Mouse (Mus musculus): Measurements from ENCODE around the gene C1qc. TPM values are rescaled to one million over a fixed set of nuclear protein-coding genes. Genes with fewer than 3 reads are reported as not detected.

Gene C1qc
- total RNA-seq (2021): 10 to 100 TPM; 10.9 to 13.3 TPM
- long read RNA-seq, experiment 1, transcript C1qc-201 (3 exons, 1,203 nt): major isoform, 18 of 22 reads
- long read RNA-seq, experiment 1, partial matches to known transcripts: 0 of 22 reads
- long read RNA-seq, experiment 1, other reads (novel, unspliced or antisense): 4 of 22 reads
- long read RNA-seq, experiment 2, transcript C1qc-201 (3 exons, 1,203 nt): major isoform, 24 of 31 reads
- long read RNA-seq, experiment 2, partial matches to known transcripts: 6 of 31 reads
- long read RNA-seq, experiment 2, other reads (novel, unspliced or antisense): 1 of 31 reads

DNA sequence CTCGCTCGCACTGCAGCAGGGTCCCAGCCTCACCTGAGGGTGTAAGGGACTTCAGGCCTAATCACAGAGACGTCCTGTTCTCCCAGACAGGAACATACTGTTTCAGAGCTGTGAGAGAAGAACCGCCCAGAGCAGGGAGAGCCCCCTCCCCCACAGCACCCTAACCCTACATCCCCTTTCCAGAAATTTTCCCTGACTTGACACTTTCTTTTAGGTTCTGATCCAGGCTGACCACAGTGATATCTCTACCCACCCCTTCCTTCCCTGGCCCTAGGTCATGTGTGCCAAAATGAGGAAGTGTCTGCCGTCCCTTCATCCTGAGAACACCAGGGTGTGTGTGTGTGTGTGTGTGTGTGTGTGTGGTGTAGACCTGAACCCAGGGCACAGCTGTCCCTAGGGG is at the start of gene C1qc:
Gene C1qc, minus strand, starts transcription at position 255 of the 400 bp plus-strand sequence.
- peak; percentile 30 for DNase-seq

DNA sequence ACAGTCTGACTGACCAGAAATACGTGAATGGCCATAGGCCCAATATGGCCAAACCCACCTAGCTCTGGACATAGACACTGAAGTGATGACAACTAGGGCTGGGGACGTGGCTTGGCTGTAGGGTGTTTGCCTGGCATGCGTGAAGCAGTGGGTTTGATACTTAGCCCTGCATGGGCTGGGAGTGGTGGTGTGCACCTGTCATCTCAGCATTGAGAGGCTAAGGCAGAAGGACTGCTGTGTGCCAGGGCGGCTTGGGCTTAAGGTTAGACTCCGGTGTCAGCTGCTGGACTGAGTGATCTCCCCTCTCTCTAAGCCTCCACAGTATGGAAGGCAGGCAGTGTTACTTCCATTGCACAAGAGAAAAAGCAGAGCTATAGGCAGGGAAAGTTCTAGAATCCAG is 45.1 kb upstream of the C1qc start:
- no peak for DNase-seq

DNA sequence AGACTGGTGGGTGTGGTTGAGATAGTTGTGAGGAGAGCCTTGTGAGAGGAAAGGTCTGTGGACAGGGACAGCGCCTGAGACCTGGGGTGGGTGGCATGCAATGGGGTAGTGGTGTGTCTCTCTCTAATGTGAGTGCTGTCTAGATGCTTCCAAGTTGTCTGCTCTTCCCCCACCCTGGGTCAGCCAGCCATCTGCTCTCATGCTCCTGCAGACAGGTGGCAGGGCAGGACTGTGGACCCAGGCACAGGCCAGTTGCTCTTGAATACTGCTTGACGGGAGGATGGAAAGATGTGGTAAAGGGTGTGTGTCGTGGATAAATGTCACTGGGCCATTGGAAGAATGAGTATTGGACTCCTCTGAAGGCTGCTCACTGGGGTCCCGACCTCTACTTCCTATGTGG is 44.5 kb upstream of the C1qc start:
- no peak for DNase-seq

DNA sequence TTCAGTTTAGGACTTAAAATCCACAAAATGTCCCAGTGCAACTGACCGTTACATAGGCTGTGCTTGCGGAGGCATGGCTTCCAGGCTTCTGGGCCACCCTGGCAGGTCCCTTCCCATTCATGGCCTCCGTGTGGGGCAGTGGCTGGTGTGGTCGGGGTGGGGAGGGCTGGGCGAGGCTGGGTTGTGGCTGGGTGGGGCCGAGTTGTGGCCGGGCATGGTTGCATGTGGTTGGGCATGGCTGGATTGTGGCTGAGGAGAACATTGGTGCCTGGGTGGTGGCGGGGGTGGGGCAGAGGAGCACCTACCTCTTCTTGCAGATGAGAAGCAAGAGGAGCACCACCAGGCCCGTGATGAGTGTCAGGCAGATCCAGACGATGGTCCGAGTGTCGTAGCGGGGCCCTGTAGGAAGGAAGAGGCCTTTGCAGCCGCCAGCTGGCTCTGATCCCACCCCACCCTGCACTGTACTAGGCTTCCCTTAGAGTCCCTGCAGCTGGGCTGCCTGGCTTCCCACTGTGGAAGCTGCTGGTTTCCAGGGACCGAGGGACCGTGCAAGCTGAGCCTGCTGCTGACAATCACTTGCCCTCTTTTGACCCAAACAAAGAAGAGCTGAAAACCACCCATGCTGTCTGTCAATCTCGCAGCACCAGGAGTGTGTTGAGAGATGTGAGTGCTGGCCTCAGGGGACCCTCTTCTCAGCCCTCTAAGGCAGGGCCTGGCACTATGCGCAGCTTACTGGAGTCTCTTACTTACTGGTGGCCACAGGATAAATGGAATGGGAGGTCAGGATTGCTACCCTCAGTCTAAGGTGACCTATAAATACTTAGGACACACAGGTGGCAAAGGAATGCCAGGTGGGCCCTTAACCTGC is 42.1 kb upstream of the C1qc start:
- no peak for DNase-seq

DNA sequence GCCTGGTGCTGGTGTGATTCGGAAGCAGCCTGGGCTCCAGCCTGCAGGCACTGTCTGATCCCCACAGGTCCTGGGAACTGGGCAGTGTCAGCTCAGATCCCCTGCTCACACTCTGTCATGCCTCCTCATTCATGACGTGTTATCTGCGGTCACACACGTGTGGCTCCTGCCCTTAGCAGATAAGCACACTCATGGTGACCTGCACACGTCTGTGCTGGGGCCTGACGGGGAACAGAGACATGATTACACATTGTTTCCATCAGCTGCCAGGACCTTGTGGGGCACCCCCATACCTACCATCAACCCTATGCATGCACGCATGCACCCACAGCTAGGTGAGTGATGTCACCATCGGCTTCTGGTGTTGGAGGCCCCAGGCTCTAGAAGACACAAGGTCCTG is 37.6 kb upstream of the C1qc start:
- no peak for DNase-seq

DNA sequence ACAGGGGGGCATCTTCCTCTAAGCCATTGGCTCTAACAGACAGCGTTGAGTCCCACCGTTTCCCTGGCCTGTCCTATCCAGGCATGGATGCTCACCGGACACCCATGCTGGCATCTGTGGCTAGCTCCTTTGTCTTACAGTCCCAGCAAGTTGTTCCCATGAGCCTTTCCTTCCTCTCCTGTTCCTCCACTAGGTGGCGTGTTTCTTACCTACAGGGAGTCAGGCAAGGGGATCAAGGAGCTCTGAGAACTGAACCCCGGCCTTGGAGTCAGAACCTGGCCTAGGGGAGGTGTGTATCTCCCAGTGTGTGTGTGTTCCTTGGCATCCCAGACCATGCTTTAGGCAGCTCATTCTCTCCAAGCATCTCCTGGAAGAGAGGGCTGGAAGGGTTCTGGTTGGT is 36.1 kb upstream of the C1qc start:
- DNase-seq: no peak

DNA sequence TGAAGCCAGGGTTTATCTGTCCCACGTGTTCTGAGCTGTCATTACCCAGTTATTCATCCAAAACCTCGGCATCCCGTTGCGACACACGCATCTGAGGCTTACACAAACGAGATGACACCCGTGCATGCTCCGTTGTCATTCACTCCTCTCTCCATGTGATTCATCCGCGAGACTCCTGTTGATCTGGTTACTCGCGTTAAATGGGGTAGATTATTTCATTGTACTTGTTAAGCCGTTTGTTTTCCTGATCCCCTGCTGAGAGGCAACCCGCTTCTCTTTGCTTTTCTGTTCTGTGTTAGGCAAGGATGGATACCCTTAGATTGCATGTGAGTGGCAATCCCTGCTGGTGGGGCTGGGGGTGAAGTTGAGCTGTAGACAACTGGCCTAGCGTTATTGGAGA is 32.9 kb upstream of the C1qc start:
- DNase-seq: no peak

DNA sequence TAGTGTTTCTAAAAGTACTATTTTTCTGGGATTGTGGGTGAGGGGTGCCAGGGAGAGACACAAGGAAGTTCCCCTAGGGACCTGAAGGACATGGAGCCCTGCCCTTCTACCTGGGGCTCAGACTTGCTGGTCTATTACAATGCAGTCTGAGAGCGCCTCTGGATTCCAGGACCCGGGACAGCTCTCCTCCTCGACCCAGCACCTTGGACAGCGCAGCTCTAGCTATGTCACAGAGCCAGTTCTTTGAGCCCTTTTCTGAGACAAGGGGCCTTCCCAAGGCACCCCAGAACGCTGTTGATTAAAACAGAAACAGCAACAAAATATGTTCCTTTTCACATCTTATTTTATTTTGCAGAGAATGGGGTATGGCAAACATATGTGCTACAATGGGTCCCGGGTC is 31.7 kb upstream of the C1qc start:
- DNase-seq: no peak

DNA sequence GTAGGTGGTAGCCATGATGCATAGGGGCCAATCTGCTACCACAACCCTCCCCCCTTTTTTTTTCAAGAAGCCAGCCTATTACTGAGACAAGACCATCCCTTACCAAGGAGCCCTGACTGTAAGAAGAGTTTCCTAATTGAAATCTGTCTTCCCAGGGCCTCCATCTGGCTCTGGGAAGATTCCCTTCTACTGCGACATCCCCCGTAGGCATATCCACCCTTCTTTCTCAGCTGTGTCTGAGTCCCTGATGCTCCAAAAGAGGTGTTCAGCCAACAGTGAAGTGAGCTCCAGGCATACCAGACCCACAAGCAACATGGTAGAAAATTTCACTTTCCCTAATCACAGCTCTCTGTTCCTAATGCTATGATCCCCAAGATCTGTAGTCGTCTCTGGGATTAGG is 26.7 kb upstream of the C1qc start:
- DNase-seq: no peak

DNA sequence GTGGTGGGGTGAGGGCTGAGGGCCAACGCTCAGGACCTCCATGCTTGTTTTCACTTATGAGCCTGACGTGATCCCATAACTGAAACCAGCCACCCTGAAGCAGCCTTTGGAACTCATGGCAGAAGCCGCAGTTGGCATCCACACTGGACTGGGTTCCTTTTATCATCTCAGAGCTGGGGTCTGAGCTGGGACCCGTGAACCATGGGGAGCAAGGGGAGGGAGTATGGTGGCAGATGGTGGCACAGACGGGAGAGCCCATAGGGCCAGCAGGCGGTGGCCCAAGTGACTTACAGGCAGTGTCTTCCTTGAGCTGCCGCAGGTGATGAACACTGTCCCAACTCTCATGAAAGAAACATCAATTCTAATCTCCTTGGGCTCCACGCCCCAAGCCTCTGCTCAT is 26.0 kb upstream of the C1qc start:
- no peak for DNase-seq

DNA sequence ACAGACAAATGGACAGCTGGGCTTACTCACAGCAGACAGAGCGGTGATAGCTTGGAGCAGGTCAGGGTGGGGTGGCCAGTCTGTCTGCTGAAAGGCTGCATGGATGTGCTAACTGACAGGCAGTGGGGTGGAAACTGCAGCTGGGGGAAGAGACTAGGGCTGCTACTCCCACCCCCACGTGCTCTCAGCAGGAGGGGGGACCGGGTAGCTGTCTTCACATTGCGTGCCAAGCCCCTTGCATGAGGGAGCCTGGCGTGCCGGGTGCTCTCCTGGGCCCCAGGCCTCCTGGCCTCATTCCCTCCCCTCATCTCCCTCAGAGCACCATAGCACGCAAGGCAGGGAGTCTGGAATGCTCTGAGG is 24.3 kb upstream of the C1qc start:
- DNase-seq: no peak

DNA sequence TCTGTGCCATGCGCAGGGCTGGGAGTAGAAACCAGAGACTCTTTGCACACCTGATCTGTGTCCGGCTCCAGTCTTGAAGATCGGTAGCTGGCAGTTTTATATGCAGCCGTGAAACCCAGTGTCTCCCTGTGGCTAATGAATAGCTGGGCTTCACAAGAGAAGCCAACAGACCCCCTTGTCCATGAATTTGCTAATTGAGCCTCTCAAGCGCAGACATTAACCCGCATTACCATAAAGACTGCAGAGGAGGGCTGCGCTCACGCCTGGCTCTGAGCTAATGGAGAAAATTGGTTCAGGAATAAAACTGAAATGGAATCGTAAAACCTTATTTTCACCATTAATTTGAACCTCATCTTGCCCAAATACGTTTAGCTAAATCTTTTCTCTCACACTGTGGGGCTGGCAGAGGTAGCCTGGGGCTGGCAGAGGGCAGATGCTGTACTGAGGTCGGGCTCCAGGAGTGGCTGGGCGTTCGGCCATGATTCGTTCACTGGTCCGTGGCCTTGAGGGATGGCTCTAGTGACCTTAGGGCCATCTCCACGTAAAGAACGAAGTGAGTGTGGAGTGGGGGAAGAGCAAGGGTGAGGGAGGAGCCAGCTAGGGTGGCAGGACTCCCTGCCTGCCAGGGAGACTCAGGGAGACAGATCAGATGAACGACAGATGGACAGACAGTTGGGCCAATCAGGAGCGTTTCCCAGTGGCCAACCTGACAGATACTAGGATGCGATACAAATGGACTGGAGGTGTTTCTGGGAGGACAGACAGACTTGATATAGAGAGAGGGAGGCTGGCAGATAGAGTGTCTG is 23.7 kb upstream of the C1qc start:
- DNase-seq: no peak

DNA sequence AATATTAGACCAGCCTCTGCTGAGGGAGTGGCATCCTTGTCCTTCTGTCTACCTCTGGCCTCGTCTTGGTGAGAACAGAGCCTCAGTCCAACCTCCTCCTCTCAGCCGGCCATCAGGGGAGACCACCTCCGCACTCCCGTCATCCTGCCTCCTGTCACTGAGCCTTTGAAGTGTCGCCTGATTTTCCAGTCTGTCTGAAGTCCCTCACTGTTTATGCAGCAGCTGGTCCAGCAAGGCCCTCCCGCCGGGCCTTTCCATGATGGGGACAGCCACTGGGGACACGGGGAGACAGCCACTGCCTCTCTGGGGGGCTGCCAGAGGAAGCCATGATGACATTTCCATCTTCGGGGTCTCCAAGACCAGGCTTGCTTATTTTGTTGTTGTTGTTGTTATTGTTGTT is 20.0 kb upstream of the C1qc start:
- no peak for DNase-seq

DNA sequence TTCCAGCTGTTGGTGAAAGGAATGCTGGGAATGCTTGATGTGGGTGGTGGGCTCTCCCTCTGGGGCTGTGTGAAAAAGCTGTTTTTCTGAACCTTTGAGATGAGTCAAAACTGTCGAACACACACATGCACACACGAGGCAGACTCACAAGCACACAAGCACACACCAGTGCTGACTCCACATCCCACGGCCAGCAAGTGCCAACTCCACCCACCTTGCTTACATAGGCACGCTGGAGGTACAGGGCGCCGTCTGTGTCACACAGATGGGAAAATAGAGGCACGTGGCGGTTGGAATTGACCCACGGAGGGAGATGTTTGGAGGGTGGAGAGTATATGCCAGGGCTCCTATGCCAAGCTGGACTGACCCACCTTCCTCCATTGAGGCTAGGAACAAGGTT is 18.9 kb upstream of the C1qc start:
- no peak for DNase-seq

DNA sequence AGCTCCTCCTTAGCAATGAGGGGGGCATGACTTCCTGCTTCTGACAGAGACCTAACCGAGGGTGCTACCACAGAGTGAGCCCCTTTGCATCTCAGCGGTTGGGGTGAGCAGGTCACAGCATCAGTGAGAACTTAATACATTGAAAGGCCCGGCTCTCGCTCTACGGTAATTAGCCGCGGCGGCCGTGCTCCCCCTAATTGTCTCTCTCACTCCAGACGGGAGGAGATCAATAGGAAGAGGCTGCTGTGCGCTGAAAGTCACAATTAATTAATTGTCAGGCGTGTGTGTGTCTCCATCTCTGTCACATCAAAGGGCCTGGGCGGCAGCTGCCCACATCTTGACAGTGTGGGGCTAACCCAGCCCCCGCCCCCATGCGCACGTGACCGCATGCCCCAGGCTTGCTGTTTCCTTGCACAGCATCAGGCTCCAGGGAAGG is 18.4 kb upstream of the C1qc start:
- DNase-seq: no peak

DNA sequence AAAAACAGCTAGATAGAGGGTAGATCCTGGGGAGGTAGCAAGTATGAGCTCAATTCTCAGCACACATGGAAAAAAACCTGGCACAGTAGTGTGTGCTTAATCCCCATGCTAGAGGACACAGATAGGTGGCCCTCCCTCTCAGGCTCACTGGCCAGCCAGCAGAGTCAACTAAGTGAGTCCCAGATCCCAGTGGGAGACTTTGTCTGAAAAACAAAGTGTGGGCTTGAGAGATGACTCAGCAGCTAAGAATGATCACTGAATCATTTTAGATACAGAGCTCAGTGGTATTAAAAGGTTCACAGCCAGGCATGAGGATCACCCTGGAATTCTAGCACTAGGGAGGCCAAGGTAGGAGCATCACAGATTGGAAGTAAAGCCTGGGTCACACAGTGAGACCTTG is 14.9 kb upstream of the C1qc start:
- DNase-seq: no peak

DNA sequence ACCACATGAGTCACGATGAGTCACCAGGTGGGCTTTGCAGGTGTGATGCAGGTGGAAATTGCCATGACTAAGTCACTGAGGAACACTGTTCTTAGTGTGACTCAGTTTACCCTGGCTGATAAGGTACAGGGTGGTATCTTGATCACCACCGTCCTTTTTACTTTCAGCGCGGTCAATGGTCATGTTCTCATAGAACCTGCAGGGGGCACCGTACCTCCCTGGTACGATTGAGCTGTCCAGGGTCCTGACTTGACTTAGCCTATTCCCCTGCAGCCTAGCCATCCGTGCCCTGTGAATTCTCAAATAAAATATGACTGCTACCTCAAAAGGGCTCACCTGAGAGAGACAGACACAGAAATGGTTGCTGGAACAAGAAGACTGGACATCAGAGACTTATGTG is 14.2 kb upstream of the C1qc start:
- DNase-seq: no peak

DNA sequence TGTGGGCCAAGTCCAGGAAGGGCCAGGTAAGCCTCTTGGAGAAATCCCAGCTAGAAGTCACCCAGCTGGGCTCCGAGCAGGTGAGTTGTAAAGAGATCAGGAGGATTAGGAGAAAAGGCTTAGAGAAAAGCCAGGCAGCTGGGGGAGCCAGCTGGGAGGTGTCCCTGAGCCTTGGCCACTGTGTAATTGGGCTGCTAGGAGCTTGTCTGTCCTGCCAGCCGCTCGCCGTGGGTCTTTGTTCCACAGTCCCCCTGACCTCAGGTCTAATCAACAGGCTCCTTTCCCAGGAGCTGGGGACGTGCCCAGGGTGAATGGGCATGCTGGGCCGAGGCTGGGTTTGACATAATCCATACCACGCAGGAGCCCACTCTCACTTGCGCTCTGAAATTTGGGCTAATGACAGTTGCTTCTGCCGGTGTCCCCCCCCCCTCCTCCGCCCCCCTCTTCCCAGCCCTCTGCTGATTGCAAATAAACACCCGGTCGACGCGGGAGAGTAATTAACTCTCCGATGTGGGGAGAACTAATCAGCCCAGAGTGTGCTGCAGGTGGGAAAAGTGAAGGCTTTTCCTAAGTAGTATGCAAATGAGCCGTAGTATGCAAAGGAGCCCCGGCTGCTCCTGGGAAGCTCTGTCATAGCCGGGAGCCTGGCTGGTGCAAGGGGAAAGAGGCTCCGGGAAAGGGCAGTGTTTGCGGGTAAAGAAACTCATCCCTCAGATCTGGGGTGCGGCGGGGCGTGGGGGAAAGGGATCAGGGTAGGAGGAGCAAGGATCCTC is 12.1 kb upstream of the C1qc start:
- DNase-seq: no peak

DNA sequence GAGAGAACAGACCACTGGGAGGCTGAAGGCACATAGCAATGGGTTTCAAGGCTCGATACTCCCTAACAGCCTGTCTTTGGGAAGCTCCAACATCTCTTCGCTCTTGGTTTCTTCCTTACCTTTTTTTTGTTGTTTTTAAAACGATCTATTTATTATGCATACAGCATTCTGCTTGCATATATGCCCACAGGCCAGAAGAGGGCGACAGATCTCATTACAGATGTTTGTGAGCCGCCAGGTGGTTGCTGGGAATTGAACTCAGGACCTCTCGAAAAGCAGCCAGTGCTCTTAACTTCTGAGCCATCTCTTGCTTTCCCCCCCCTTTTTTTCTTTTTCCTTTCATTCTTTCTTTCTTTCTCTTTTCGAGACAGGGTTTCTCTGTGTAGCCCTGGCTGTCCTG is 6.3 kb upstream of the C1qc start:
- no peak for DNase-seq

DNA sequence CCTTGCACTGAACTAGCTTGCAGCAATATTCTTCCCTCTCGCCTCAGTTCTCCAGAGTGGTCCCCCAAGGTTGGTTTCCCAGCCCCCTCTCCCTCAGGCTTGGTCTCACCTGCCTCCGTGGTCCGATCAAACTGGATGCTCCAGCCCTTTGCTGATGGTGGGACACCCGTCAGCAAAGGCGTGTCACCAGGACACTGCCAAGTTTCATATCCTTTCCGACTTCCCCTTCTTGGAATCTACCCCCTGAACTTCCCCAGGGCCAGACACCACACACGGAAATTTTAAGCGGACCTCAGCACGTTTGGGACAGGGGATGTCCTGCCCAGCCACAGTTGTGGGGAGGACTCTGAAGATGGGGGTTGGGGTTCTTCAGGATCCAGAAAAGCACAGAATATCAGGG is 5.8 kb upstream of the C1qc start, which contains the start of gene C1qa:
Gene C1qa, minus strand, starts transcription at position 167 of the 400 bp plus-strand sequence.
- peak; percentile 21 for DNase-seq

DNA sequence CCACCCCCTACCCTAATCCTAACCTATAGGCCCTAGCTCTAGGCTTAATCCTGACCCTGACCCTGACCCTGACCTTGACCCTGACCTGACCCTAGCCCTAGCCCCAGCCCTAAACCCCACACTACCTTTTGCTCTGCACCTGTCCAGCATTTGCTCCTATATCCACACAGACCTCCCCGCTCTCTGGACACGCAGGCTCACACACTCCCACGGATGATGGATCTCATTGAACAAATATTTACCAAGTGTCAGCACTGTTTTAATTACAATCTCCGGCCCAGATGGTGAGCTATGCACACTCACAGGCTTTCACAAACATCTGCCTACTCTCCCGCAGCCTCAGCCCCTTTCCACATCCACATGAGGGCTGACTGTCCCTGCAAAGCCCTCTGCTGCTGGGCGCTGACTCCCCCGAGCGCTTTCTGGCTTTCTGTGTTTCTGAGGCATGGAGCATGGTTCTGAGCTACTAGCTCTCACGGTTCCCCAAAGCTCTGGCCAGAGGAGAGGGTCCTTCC is 5.3 kb upstream of the C1qc start:
- DNase-seq: no peak

DNA sequence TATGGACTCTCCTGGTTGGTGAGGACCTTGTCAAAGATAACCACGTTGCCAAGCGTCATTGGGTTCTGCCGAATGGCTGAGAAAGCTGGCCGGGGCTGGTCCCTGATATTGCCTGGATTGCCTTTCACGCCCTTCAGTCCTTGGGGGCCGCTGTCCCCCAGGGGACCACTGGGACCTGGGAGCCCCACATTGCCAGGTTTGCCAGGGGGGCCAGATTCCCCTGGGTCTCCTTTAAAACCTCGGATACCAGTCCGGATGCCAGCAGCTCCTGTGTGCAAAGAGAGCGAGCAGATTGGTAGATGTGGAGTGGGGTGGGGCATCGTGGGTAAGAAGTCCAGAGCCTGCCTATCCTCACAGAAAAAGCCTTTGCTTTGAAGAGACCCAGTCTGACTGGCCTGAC is 3.6 kb upstream of the C1qc start:
- DNase-seq: no peak

Data from gastrocnemius, postnatal 25 days (tissue).